Mouse (Mus musculus) layer of hippocampus, adult 9-11 months (tissue): Measurements from ENCODE around the gene Apoc4.
"Not testable (repeated sequence)": the region's sequence is repeated elsewhere in the genome, so short reads cannot be mapped to it uniquely, and the experiment has no call there.

Experiments used
- DNase-seq: peaks from one replicate; pipeline ENCODE4 v3.0.0; 2022

The Apoc4 gene

GRCm38 (mm10) chr7:19698907-19699826 lies 17.9 kb upstream of the Apoc4 start, which contains the start of gene Apoe:
Gene Apoe, minus strand, starts transcription at chr7:19699188.
- peak; percentile 91 for DNase-seq

DNA sequence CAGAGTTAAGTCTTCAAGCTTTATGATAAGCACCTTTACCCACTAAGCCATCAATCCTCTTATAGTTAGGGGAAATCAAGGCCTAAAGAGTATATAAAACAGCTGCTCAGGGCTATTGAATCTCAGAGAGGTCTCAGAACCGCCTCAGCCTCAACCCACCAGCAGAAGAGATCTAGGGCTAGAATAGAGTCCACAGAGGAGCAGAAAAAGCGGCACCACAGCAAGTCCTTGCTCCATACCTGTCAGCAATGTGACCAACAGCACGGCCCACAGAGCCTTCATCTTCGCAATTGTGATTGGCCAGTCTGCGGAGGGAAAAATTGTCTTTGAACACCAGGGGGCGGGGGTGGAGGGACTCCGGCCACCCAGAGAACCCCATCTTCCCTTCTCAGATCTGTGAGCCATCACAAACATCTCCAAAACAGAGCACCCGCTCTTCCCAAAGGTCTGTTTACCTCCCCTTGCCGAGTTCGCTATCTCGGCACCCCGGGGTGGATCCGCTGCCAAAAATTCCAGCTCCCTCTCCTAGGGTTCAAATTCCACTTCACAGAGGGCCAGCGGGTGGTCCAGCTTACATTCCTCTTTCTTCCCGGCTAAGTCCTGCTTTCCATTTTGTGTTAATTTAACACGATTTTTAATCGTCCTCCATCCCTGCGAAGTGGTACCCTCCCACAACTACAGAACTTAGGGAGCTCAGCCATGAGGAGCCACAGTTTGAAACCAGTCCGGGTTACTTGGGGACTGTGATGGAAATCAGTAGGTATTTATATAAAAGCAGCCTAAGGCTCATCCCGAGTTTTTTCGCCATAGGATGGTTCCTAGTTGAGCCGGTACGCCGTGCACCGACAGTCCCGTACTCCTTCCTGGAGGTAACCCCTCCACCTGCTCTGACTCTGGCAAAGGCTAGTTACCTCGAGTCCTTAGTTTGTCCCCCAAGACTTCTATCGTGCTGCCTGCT lies 16.9 kb upstream of the Apoc4 start:
- no peak for DNase-seq

DNA sequence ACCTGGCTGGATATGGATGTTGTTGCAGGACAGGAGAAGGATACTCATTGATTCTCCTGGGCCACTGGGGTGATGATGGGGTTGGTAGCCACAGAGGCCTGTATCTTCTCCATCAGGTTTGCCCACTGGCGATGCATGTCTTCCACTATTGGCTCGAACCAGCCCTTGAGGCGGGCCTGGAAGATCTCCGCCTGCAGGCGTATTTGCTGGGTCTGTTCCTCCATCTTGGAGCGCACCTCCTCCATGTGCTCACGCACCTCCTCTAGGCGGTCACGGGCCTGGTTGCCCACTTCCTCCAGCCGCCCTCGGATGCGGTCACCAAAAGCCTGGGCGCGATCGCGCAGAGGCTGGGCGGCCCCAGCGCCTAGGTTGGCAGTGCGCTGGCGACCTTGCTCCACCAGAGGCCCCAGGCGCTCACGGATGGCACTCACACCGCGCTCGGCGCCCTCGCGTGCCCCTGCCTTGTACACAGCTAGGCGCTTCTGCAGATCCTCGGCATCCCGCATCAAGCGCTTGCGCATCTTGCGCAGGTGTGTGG lies 15.1 kb upstream of the Apoc4 start:
- no peak for DNase-seq

DNA sequence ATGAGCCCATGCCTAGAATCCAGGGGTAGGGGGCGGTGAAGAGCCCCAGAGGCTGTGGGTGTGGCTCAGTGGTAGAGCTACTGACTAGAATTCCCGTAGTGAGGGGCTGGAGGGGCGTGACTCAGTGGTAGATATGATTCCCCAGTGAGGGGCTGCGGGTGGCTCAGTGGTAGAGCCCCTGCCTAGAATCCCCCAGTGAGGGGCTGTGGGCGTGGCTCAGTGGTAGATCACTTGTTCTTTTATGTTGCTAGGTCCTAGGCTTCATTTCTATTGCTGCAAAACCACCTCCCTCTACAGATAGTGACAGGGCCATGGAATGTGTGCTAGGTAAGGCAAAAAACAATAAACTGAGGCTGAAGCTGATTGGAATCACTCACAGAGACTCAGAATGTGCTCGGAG lies 14.6 kb upstream of the Apoc4 start:
- DNase-seq = no peak

- DNase-seq = no peak
Measured at GRCm38 (mm10) chr7:19695213-19695594, 13.9 kb upstream of the Apoc4 start.

- DNase-seq = no peak
Measured at GRCm38 (mm10) chr7:19694336-19695212, 13.3 kb upstream of the Apoc4 start.

GRCm38 (mm10) chr7:19693421-19693820 lies 12.1 kb upstream of the Apoc4 start:
- peak; percentile 84 for DNase-seq

DNA sequence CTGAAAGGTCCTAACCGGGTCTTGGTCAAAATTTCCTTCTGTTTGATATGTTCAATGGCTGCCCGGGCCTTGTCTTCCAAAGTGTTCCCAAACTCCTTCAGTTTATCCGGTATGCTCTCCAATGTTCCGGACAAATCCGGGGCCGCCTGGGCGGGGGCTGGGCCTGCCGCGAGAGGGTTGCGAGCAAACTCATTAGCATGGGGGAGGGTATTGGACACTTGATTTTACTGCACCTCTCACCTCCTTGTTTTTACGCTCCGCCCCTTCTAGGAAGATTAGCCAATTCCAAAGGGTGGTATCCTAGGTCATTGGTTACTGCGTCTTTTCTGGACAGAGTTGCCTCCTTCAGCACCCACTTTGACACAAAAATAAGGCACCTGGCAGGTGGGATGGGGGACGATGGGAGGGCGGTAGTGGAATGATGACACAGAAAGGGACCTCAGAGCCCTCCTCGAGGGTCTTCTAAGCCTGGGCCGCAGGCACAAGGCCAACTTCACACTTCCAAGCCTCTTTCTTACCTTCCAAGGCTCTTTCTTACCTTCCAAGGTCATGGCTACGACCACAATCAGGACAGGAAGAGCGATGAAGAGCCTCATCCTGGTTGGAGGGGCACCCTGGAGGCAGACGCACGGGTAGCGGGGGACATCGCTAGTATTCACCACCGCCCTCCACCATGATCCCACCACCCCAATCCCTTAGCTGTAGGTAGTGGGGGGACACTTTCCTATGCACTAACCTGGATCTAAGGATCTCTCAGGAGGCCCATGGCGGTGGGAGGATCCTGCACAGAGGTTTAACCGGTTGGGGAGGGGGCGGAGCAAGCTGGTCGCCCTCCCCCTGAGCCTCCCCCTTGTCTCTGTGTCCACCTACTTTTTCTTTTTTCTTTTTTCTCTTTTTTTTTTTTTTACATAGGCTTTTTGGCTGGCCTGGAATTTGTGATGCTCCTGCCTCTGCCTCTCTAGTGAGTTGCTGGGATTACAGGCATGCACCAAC lies 10.9 kb upstream of the Apoc4 start, which contains the start of gene Apoc1:
Gene Apoc1, minus strand, starts transcription at position 788 of the 993 bp plus-strand sequence.
- no peak for DNase-seq

DNA sequence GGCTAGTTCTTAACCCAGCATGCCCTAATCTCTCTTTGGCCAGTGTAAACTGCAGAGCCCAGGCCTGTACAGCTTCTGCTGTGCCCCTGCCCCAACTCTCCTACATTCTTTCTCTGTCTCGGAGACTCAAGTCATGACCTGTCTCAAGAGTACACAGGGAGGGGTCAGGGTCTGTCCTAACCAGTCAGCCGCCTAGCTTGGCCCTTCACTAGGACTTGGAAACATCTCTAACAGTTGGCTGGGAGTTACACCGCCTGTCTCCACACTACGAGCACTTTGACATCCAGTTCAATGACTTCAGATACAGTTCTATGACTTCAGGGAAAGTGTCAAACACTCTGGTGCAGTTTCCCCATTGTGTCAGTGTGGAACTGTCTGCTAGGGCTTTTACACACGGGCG lies 10.2 kb upstream of the Apoc4 start:
- DNase-seq = no peak

DNA sequence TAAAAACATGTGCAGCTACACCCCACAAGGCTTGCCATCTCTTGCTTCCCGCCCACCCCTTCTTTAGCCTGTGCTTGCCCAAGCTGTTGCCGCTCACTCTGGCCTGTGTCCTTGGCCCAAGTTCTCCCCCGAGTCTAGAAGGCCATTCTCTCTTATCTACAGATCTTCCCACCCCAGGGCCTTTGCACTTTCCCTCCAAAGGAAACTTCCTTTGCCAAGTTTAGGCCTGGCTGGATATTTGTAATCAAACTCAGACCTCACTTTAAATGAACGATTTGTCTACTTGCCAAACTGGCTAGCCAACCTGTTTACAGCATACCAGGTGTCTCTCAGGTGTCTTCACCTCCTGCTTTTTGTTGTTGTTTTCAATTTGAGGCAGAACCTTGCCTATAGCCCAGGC lies 9.6 kb upstream of the Apoc4 start:
- no peak for DNase-seq

DNA sequence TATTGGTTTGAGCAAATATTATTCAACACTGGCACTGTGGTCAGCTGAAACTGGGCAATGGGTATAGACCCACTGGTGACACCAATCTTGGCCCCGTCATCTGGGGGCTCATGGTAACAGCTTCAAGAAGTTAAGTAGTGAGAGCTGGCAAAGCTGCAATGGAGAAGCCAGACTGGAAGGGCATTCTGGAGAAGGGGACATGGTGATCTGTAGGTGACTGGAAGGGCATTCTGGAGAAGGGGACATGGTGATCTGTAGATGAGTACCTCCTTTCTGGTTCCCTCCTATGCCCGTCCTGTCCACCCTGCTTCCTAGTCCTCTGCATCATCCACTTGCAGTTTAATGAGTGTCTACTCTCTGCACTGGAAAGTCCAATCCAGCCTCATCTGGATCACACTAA lies 7.3 kb upstream of the Apoc4 start:
- no peak for DNase-seq

- no peak for DNase-seq
Measured at GRCm38 (mm10) chr7:19688101-19688500, 6.8 kb upstream of the Apoc4 start.

DNA sequence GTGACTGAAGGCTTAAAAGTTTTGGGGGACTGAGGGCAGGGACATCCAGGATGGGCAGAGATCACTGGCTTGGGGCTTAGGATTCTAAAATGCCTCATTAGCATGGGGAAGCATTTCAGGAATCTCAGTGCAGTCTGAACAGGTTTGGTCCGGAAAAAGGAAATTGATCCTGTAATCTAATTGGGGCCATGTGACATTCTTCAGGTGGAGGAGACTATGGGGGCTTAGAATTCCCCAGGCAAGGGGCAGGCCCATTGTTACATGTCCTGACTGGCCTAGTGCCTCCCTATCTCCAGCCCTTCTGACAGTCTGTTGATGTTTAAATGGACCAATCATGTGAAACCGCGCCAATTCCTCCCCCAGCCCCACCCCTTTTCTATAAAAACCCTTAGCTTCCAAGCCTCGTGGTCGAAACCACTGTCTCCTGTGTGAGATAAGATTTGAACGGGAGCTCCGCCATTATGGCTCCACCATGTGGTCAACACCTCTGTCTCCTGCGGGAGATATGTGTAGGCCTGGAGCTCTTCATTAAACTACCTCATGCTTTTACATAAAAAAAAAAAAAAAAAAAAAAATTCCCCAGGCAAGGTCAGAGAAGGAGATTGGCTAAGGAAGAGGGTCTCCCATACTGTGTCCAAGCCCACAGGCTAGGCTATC lies 5.8 kb upstream of the Apoc4 start:
- not testable (repeated sequence) for DNase-seq

- DNase-seq = no peak
Measured at GRCm38 (mm10) chr7:19686521-19686920, 5.2 kb upstream of the Apoc4 start.

DNA sequence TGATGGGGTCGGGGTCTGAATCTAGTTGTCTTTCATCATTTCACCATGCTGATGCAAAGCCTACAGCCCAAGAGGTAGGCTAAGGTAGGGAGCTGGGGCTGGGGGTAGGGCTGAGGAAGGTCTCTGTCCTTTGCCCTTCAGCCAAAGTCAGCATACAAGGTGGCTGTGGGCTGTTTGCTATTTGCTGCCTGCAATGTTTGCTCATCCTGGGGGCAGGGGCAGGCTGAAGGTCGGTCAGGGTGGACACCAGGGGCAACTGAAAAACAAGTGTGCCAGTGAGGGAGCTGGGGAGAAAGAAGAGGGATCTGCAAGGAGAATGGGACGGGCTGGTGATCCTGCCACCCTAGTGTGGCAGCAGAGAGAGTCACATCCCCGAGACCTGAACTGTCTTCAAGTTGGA lies 4.1 kb upstream of the Apoc4 start:
- DNase-seq = no peak

- no peak for DNase-seq
Measured at GRCm38 (mm10) chr7:19683771-19684201, 2.5 kb upstream of the Apoc4 start.

GRCm38 (mm10) chr7:19682979-19683378 lies 1.7 kb upstream of the Apoc4 start:
- DNase-seq = no peak

DNA sequence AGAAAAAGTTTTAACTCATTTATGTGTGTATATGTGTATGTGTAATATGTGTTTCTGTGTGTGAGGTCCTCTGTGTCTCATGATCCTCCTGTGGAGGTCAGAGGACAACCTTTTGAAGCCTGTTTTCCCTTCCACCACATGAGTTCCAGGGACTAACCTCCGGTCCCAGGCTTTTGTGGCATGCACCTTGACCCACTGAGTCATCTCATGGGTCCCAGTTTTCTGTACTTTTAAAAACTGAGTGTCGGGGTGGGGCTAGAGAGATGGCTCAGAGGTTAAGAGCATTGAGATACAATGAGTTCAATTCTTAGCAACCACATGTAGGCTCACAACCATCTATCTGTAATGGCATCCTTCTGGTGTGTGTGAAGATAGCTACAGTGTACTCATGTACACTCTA lies 577 bp downstream of the Apoc4 start:
- DNase-seq = no peak

GRCm38 (mm10) chr7:19678901-19679300 lies 2.4 kb downstream of the Apoc4 start:
- DNase-seq = no peak

DNA sequence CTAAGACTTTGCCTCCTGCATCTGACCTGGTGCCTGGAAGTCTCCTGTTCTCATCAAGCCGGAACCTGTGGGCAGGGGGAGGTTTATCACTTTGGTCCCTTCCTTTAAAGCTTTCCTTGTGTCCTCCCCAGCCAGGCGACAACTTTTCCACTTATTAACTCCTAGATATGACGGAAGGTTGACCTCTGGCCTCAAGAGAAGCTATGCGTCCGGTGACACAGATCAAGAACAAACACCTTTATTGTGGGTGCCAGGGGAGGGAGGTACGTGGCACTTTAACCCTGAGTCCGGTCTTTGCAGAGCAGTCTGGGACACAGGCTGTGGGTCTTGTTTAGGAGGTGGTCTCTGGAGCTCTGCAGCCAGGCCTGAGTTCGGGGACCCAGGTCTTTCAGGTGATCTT lies 3.4 kb downstream of the Apoc4 start, which contains the start of gene Apoc2:
Gene Apoc2, minus strand, starts transcription at position 70 of the 400 bp plus-strand sequence.
- DNase-seq = no peak
